Mouse (Mus musculus) limb, embryonic 11.5 days (tissue): Measurements from ENCODE around the gene Rapgef3. TPM values are rescaled to one million over a fixed set of nuclear protein-coding genes. Genes with fewer than 3 reads are reported as not detected.

Experiments used
- ATAC-seq: fragments of 200-750 bp; cut with Nextera tagmentation; 2 replicates; pipeline ENCODE4 v1.8.0; 2017; ENCODE audit warnings: low read depth; ENCODE audit not compliant: insufficient number of reproducible peaks, low FRiP score, low TSS enrichment
- DNase-seq: peaks from one replicate; pipeline ENCODE4 v3.0.0-alpha.2; 2015; ENCODE audit warnings: low spot score
- H3K27ac ChIP-seq: fragments of 300-500 bp; sonication (generic); replicated peaks from 2 replicates; pipeline ENCODE4 v1.5.1; 2014; ENCODE audit warnings: low read depth, mild to moderate bottlenecking, low read length
- H3K27me3 ChIP-seq: fragments of 300-500 bp; sonication (generic); 2 replicates; pipeline ENCODE4 v1.6.1; 2014; ENCODE audit warnings: mild to moderate bottlenecking, low read length, mixed read lengths; ENCODE audit not compliant: control insufficient read depth, insufficient read depth
- H3K36me3 ChIP-seq: fragments of 300-500 bp; sonication (generic); 2 replicates; pipeline ENCODE4 v1.6.1; 2014; ENCODE audit warnings: mild to moderate bottlenecking, low read length, moderate library complexity, mixed read lengths; ENCODE audit not compliant: control insufficient read depth, insufficient read depth
- H3K4me1 ChIP-seq: fragments of 300-500 bp; sonication (generic); 2 replicates; pipeline ENCODE4 v1.6.1; 2014; ENCODE audit warnings: low read length, mixed read lengths; ENCODE audit not compliant: control insufficient read depth, insufficient read depth
- H3K4me2 ChIP-seq: fragments of 300-500 bp; sonication (generic); 2 replicates; pipeline ENCODE4 v1.6.1; 2014; ENCODE audit warnings: low read depth, mild to moderate bottlenecking, moderate library complexity; ENCODE audit not compliant: severe bottlenecking
- H3K4me3 ChIP-seq: fragments of 300-500 bp; sonication (generic); 2 replicates; pipeline ENCODE4 v1.5.1; 2014; ENCODE audit warnings: low read depth, low read length
- H3K9ac ChIP-seq: fragments of 300-500 bp; sonication (generic); 2 replicates; pipeline ENCODE4 v1.6.1; 2014; ENCODE audit warnings: mild to moderate bottlenecking, low read length
- H3K9me3 ChIP-seq: fragments of 300-500 bp; sonication (generic); 2 replicates; pipeline ENCODE4 v1.6.1; 2016; ENCODE audit warnings: low read length; ENCODE audit not compliant: control insufficient read depth
- WGBS: fragments of 180-500 bp; shearing (Covaris S2); extraction: QIAGEN DNeasy Blood & Tissue Kit; methylation state at CpG from one replicate; pipeline ENCODE4 v1.1.7; 2014; 5-methylcytosine and 5-hydroxymethylcytosine counted together
- polyA plus RNA-seq: library from polyadenylated mRNA; unstranded; fragments of >200 nt; fragmentation: Nextera tagmentation; extraction: Ambion mirVana; gene quantifications from 2 replicates; pipeline ENCODE4 v1.2.1, GENCODE M21; 2014

Gene Rapgef3
- polyA plus RNA-seq, 1 experiment from 2014 or later = 3.9 TPM

DNA sequence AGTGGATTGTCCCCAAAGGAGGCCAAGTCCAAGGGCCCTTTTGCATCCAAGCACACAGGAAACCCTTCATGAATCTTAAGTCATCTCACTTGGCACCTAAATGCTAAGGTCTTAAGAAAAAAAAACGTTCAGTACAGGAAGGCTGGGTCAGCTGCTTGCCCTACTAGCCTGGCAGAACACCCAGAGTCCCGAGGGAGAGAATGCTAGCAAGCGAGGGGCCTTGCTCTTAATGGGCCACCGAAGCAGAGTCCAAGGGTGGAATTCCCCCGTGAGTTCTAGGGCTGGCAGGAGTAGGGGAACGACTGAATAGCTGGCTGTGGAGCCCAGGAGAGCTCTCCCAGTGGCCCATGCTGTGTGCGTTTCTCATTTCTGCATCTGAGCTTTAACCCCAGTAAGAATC lies 39.0 kb downstream of the Rapgef3 start:
- no peak overlapping the region for H3K4me2 ChIP-seq
- H3K27ac ChIP-seq = no peak overlapping the region
- H3K4me1 ChIP-seq = no peaks in the 10 kb centered on the region
- ATAC-seq (no peak), DNase-seq (no peak)
- no peak overlapping the region for H3K4me3 ChIP-seq
- H3K27me3 ChIP-seq = no peaks in the 10 kb centered on the region
- H3K36me3 ChIP-seq = no peaks in the 10 kb centered on the region
- WGBS = 66% methylated on average over 7 of the region's 7 CpGs
- no peak overlapping the region for H3K9ac ChIP-seq
- H3K9me3 ChIP-seq = no peaks in the 10 kb centered on the region

DNA sequence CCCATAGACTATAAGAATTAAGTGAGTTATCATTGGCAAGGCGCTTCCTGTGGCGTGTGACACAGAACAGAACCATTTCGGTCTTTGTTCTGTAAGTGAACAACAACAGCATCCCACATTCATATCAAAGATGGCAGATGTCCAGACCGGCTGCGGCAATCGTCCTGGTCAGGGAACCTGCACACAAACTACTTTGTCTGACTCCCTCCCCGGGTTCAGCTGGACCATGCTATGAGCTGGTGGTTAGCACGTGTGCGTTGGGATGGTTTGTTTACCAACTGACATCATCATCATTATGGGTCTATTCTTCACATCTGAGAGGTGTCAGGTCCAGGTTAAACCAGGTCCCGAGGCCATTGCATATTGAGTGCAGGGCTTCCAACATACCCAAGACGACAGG lies 39.4 kb downstream of the Rapgef3 start:
- Histone ChIP-seq H3K9me3 (no peaks in the 10 kb centered on the region), H3K4me2 (no peak overlapping the region)

GRCm38 (mm10) chr15:97727520-97727919 lies 40.3 kb downstream of the Rapgef3 start:
- Histone ChIP-seq H3K9me3 (no peaks in the 10 kb centered on the region), H3K4me3 (no peak overlapping the region)
- 70% methylated on average over 5 of the region's 5 CpGs for WGBS

More for the DNA sequence above, 39.4 kb downstream of the Rapgef3 start:
- ATAC-seq (no peak), DNase-seq (no peak)
- H3K36me3 ChIP-seq = no peaks in the 10 kb centered on the region
- no peak overlapping the region for H3K9ac ChIP-seq
- H3K4me1 ChIP-seq = no peaks in the 10 kb centered on the region
- WGBS = 90% methylated on average over 11 of the region's 11 CpGs
- H3K4me3 ChIP-seq = no peak overlapping the region
- no peaks in the 10 kb centered on the region for H3K27me3 ChIP-seq
- H3K27ac ChIP-seq = no peak overlapping the region

DNA sequence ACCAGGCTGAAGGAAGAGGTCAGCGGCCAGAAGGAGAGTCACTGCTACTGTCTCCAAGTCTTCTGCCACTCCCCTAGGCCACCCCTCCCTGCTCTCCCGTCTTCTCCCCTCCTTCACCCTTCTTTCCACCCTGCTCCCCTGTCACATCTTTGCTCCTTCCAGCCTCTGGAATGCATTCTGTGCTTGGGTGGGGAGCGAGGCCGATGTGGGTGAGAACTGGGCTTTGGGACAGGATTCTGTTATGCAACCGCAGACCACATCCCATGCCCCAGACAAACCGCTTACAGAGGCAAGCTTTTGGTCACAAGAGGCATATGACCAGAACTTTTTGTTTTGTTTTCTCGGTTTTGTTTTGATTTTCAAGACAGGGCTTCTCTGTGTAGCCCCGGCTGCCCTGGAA lies 40.7 kb downstream of the Rapgef3 start:
- DNase-seq = no peak
- 84% methylated on average over 8 of the region's 8 CpGs for WGBS
- Histone ChIP-seq H3K27ac (no peak overlapping the region), H3K36me3 (no peaks in the 10 kb centered on the region), H3K4me1 (no peaks in the 10 kb centered on the region), H3K9ac (no peak overlapping the region), H3K9me3 (no peaks in the 10 kb centered on the region), H3K4me3 (no peak overlapping the region), H3K27me3 (no peaks in the 10 kb centered on the region), H3K4me2 (no peak overlapping the region)
- ATAC-seq = no peak

More at GRCm38 (mm10) chr15:97727520-97727919, 40.3 kb downstream of the Rapgef3 start:
- ATAC-seq = no peak
- Histone ChIP-seq H3K27me3 (no peaks in the 10 kb centered on the region), H3K4me1 (no peaks in the 10 kb centered on the region), H3K36me3 (no peaks in the 10 kb centered on the region), H3K9ac (no peak overlapping the region), H3K27ac (no peak overlapping the region), H3K4me2 (no peak overlapping the region)
- DNase-seq = no peak

GRCm38 (mm10) chr15:97726310-97726709 lies 41.5 kb downstream of the Rapgef3 start:
- Histone ChIP-seq H3K4me3 (no peak overlapping the region), H3K27me3 (no peaks in the 10 kb centered on the region), H3K4me1 (peaks cover 3% of the 10 kb centered on the region), H3K4me2 (no peak overlapping the region), H3K36me3 (no peaks in the 10 kb centered on the region), H3K9ac (no peak overlapping the region), H3K27ac (no peak overlapping the region), H3K9me3 (no peaks in the 10 kb centered on the region)
- DNase-seq (no peak), ATAC-seq (no peak)
- WGBS = 74% methylated on average over 13 of the region's 13 CpGs

GRCm38 (mm10) chr15:97725198-97725785 lies 42.5 kb downstream of the Rapgef3 start:
- 81% methylated on average over 6 of the region's 6 CpGs for WGBS
- H3K4me3 ChIP-seq = no peak overlapping the region
- H3K36me3 ChIP-seq = no peaks in the 10 kb centered on the region
- no peak overlapping the region for H3K4me2 ChIP-seq
- no peak overlapping the region for H3K9ac ChIP-seq
- ATAC-seq (no peak), DNase-seq (no peak)
- H3K27ac ChIP-seq = no peak overlapping the region
- H3K27me3 ChIP-seq = no peaks in the 10 kb centered on the region
- peaks cover 7% of the 10 kb centered on the region for H3K4me1 ChIP-seq
- no peaks in the 10 kb centered on the region for H3K9me3 ChIP-seq

- Histone ChIP-seq H3K4me1 (peaks cover 7% of the 10 kb centered on the region), H3K9me3 (no peaks in the 10 kb centered on the region), H3K4me2 (no peak overlapping the region), H3K27ac (no peak overlapping the region), H3K9ac (no peak overlapping the region), H3K4me3 (no peak overlapping the region), H3K27me3 (no peaks in the 10 kb centered on the region), H3K36me3 (no peaks in the 10 kb centered on the region)
- no peak for ATAC-seq
- whole genome bisulfite sequencing = 85% methylated on average over 17 of the region's 17 CpGs
- DNase-seq = no peak
Measured at GRCm38 (mm10) chr15:97724346-97725197, 43.2 kb downstream of the Rapgef3 start.

GRCm38 (mm10) chr15:97723536-97724345 lies 44.0 kb downstream of the Rapgef3 start:
- no peaks in the 10 kb centered on the region for H3K27me3 ChIP-seq
- H3K9me3 ChIP-seq = no peaks in the 10 kb centered on the region
- peaks cover 7% of the 10 kb centered on the region for H3K4me1 ChIP-seq
- no peak for DNase-seq
- WGBS = 89% methylated on average over 6 of the region's 6 CpGs
- no peak for ATAC-seq
- H3K4me2 ChIP-seq = no peak overlapping the region
- H3K27ac ChIP-seq = no peak overlapping the region
- H3K36me3 ChIP-seq = no peaks in the 10 kb centered on the region
- H3K4me3 ChIP-seq = no peak overlapping the region
- H3K9ac ChIP-seq = no peak overlapping the region
